Mouse (Mus musculus) heart, adult 2 months (tissue): Measurements from ENCODE around the gene Abt1.

Experiments used
- CTCF ChIP-seq: fragments of 200-600 bp; IDR thresholded peaks from 2 replicates; pipeline ENCODE4 v1.8.1; 2022; ENCODE audit warnings: antibody characterized with exemption, mild to moderate bottlenecking, moderate library complexity
- EP300 ChIP-seq: fragments of 200-500 bp; IDR thresholded peaks from 2 replicates; pipeline ENCODE4 v1.6.1; 2011; ENCODE audit warnings: low read depth, low read length, control low read depth; ENCODE audit not compliant: insufficient read depth
- POLR2A ChIP-seq: fragments of 200-500 bp; IDR thresholded peaks from 2 replicates; pipeline ENCODE4 v1.6.1; 2011; ENCODE audit warnings: mild to moderate bottlenecking, low read depth, low read length, control low read depth; ENCODE audit not compliant: insufficient read depth

- TF ChIP-seq EP300 (no peak), POLR2A (no peak), CTCF (no peak)
Observed at GRCm38 (mm10) chr13:23466306-23466705, 42.6 kb upstream of the Abt1 start.
